In the genomic region with DNA sequence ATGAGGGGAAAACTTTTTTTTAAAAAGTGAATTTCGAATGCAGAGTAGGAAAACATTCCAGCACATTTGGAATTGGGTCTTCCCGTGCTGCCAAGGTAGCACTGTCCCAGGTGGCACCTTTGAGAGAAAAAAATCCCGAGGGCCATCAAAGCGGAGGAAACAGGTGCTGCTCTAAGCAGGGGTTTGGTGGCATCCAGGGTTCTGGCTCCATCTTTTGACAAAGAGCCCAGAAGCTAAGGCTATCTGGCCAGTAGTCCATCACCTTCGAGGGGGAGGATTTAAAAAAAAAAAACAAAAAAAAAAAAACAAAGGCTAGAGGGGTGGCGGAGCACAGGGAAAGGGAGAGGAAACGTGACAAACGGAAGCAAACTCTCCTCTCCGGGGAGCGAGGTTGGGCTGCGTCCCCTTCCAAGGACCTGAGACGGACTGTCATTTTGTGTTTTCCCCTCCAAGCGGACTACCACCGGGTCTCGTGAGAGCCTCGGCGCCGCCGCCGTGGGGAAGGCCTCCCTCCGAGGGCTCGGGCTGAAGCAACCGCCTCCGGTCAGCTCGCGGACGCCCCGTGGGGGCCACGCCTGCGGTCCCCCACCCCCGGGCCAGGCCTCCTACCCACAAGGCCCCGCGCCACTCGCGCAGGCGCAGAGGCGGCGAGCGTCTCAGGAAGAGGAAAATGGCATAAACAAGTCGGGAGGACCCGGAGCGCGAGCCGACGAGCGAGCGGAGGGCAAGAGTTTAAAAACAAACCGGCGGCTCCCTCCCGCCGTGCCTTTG, we compare ENCODE assay signal across 1 mouse cellular context.
A peak's percentile ranks its signal among the peaks of the same experiment; 100 is the strongest.
TF ChIP-seq lines count a peak whose summit lies in the region.

Pan3 (plus strand) TSS at position 627 of the 771 bp plus-strand sequence.

TF ChIP-seq in MEL, 35 proteins besides CTCF, POLR2A, EP300 and RAD21 (continued from another document):
- TF ChIP-seq BHLHE40 (IDR thresholded peaks at IDR 0.05; ENCODE audit: borderline replicate concordance, low read depth, low read length) = peak; percentile 70
- TF ChIP-seq ZKSCAN1 (IDR thresholded peaks at IDR 0.05; ENCODE audit: low read depth, low read length) = peak; percentile 28; the same call in 1 of the 2 replicates
- TF ChIP-seq TBP (IDR thresholded peaks at IDR 0.05; ENCODE audit: low read depth, low read length) = peak; percentile 85
- no peak; the same call in 1 of the 2 replicates for TF ChIP-seq MAX (IDR thresholded peaks at IDR 0.05; ENCODE audit: low read length)
- no peak for TF ChIP-seq SMC3 (IDR thresholded peaks at IDR 0.05; ENCODE audit: low read depth, low read length)
- TF ChIP-seq MYC (IDR thresholded peaks at IDR 0.05; ENCODE audit: low read depth, low read length) = peak; percentile 77
- TF ChIP-seq CHD2 (IDR thresholded peaks at IDR 0.05; ENCODE audit: low read length) = no peak
- peak; percentile 93 for TF ChIP-seq ELF1 (IDR thresholded peaks at IDR 0.05; ENCODE audit: low read depth, low read length)
